Mouse (Mus musculus) liver, postnatal 0 days (tissue): Measurements from ENCODE around the gene Il11ra1. TPM values are rescaled to one million over a fixed set of nuclear protein-coding genes. Genes with fewer than 3 reads are reported as not detected.

Experiments
- ATAC-seq: fragments of 200-750 bp; cut with Nextera tagmentation; 2 replicates; pipeline ENCODE4 v1.8.0; 2017; ENCODE audit warnings: mild to moderate bottlenecking, moderate library complexity
- DNase-seq: peaks from one replicate; pipeline ENCODE4 v3.0.0-alpha.2; 2016
- H3K27ac ChIP-seq: fragments of 300-500 bp; sonication (generic); 2 replicates; pipeline ENCODE4 v1.5.1; 2014; ENCODE audit warnings: antibody characterized with exemption, moderate library complexity, mild to moderate bottlenecking, low read depth
- H3K27me3 ChIP-seq: fragments of 300-500 bp; sonication (generic); 2 replicates; pipeline ENCODE4 v1.6.1; 2014; ENCODE audit warnings: low read length, control low read depth, mixed read lengths; ENCODE audit not compliant: insufficient read depth
- H3K36me3 ChIP-seq: fragments of 300-500 bp; sonication (generic); replicated peaks from 2 replicates; pipeline ENCODE4 v1.6.1; 2014; ENCODE audit warnings: mild to moderate bottlenecking, control low read depth, low read length, moderate library complexity, mixed read lengths; ENCODE audit not compliant: insufficient read depth
- H3K4me1 ChIP-seq: fragments of 300-500 bp; sonication (generic); 2 replicates; pipeline ENCODE4 v1.6.1; 2014; ENCODE audit warnings: antibody characterized with exemption, mild to moderate bottlenecking, control low read depth; ENCODE audit not compliant: insufficient read depth
- H3K4me2 ChIP-seq: fragments of 300-500 bp; sonication (generic); 2 replicates; pipeline ENCODE4 v1.6.1; 2014; ENCODE audit warnings: low read depth, mild to moderate bottlenecking, low read length, moderate library complexity, mixed read lengths
- H3K4me3 ChIP-seq: fragments of 300-500 bp; sonication (generic); 2 replicates; pipeline ENCODE4 v1.5.1; 2014; ENCODE audit warnings: low read depth, low read length
- H3K9ac ChIP-seq: fragments of 300-500 bp; sonication (generic); replicated peaks from 2 replicates; pipeline ENCODE4 v1.6.1; 2014; ENCODE audit warnings: mild to moderate bottlenecking, moderate library complexity
- H3K9me3 ChIP-seq: fragments of 300-500 bp; sonication (generic); 2 replicates; pipeline ENCODE4 v1.6.1; 2016; ENCODE audit warnings: mild to moderate bottlenecking, control low read depth, low read length, mixed read lengths
- CTCF ChIP-seq: sonication (generic); IDR thresholded peaks from 2 replicates; pipeline ENCODE4 v1.5.1; 2016; ENCODE audit warnings: antibody characterized with exemption, low read depth
- EP300 ChIP-seq: IDR thresholded peaks from 2 replicates; pipeline ENCODE4 v1.6.1; 2016; ENCODE audit warnings: antibody characterized with exemption, low read depth, mild to moderate bottlenecking
- WGBS: fragments of 180-500 bp; shearing (Covaris S2); extraction: QIAGEN DNeasy Blood & Tissue Kit; methylation state at CpG from one replicate; pipeline ENCODE4 v1.1.7; 2014; ENCODE audit not compliant: insufficient replicate concordance; 5-methylcytosine and 5-hydroxymethylcytosine counted together
- polyA plus RNA-seq: library from polyadenylated mRNA; unstranded; fragments of >200 nt; fragmentation: Nextera tagmentation; extraction: Ambion mirVana; gene quantifications from 2 replicates; pipeline ENCODE4 v1.2.1, GENCODE M21; 2015

Gene Il11ra1
- polyA plus RNA-seq, 1 experiment from 2014 or later: 28.5 TPM

DNA sequence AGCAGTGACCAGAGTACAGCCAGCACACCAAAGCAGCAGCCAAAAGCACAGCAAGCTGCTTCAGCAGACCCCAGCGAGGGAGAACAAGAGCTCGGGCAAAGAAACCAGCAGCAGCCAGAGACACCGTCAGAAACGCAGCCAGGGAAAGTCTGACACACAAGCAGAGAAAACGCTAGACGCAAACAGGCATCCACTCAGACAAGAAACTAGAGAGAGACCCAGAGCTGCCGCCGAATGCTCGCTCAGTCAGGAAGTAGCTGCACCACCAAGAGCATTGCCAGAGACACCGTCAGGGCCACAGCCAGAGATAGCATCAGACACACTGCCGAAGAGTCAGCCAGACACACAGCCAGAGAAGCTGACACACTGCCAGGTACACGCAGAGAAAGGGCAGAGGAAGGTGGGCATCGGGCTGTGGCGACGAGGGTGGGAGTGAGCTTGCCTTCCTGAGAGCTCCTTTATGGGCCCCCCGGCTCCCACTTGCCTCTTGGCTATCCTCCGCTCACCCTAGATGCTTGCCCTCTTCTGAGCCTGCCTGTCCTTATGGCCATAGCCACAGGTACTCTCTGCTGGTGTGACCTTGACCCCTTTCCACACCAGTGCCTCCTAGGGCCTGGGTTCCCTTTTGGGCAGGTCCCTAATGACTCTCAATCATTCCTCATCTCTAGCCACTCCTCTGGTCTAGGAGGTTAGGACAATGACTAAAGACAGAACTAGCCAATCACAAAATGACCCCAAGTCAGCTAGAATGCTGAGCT is 23.4 kb upstream of the Il11ra1 start:
- Histone ChIP-seq H3K4me3 (no peak overlapping the region), H3K27ac (no peak overlapping the region), H3K9me3 (no peaks in the 10 kb centered on the region), H3K27me3 (peaks cover 19% of the 10 kb centered on the region; the same call in 1 of the 2 replicates), H3K9ac (no peak overlapping the region), H3K4me1 (no peaks in the 10 kb centered on the region), H3K4me2 (no peak overlapping the region), H3K36me3 (no peaks in the 10 kb centered on the region)
- WGBS: 47% methylated on average over 17 of the region's 17 CpGs
- TF ChIP-seq CTCF (no peak), EP300 (no peak)
- no peak for ATAC-seq
- DNase-seq: no peak

DNA sequence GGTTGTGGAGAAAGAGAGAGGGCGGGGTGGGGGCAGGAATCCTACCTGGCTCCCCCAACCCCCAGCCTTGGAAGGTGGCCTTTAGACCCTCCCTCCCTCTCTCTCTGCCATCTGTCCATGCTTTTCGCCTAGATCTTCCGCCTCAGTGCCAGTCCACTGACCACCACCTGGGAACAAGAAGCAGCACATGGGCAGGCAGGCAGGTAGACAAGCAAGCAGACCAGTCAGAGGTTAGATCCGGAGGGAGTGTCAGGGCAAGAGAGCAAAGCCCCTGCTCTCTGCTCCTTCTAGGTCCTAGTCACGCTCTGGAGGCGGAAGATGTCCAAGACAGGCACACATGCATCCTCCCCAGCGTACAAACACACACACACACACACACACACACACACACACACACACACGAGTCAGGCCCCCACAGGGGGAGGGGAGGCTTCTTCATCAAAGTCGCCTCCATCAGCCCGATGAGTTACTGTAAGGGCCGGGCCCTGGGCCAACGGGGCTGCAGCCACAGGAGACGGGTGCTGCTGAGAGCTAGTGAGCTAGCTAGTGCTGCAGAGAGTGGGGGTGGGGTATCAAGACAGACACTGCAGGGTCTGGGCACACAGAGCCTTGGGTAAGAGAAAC is 22.7 kb upstream of the Il11ra1 start:
- Histone ChIP-seq H3K36me3 (no peaks in the 10 kb centered on the region), H3K4me1 (no peaks in the 10 kb centered on the region), H3K4me2 (no peak overlapping the region), H3K27me3 (peaks cover 17% of the 10 kb centered on the region; the same call in 1 of the 2 replicates), H3K27ac (no peak overlapping the region), H3K9ac (no peak overlapping the region), H3K9me3 (no peaks in the 10 kb centered on the region), H3K4me3 (no peak overlapping the region)
- no peak for ATAC-seq
- DNase-seq: no peak
- TF ChIP-seq CTCF: no peak
- no peak for TF ChIP-seq EP300
- WGBS: 63% methylated on average over 12 of the region's 13 CpGs

DNA sequence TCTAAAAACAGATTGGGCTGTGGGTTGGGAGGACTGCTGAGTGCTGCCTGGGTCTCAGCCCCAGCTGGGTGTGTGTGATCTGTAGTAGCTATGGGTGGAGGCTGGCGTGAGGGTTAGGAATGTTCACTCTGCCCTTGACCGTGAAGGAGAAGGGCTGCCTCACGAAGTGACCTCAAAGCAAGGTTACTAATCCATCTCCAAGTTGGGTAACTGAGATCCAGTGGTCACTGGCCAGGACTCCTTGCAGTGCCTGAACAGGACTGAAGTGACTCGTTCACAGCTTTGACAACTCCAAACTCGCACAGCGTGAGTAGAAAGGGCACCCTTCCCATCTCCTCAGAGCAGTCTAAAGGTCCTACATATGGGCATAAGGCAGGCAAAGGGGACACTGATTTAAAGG is 20.9 kb upstream of the Il11ra1 start:
- TF ChIP-seq EP300 (no peak), CTCF (no peak)
- WGBS: 72% methylated on average over 6 of the region's 6 CpGs
- no peak overlapping the region for H3K9ac ChIP-seq
- H3K4me3 ChIP-seq: no peak overlapping the region
- H3K4me2 ChIP-seq: no peak overlapping the region
- ATAC-seq (no peak), DNase-seq (no peak)
- H3K9me3 ChIP-seq: no peaks in the 10 kb centered on the region
- H3K36me3 ChIP-seq: no peaks in the 10 kb centered on the region
- H3K27me3 ChIP-seq: peaks cover 23% of the 10 kb centered on the region; the same call in 1 of the 2 replicates
- no peaks in the 10 kb centered on the region for H3K4me1 ChIP-seq
- no peak overlapping the region for H3K27ac ChIP-seq

DNA sequence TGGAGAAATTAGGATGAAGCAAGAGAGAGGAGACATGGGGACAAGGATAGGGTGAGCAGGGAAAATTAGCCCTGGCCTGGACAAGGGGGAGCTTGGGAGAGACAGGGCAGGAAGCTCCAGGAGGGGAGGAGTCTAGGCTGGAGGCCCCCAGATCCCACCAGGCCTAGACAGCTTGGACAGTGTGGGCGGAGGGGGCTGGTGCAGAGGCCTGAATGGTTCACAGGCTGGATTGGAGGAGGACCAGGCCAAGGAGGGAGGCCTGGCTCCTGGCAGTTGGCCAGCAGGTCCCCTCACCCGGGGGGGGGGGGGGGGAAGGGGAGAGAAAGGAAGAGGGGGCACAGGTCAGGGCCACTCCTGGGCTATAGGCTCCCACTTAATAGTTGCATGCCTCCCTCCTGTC is 20.5 kb upstream of the Il11ra1 start:
- Histone ChIP-seq H3K27me3 (peaks cover 23% of the 10 kb centered on the region; the same call in 1 of the 2 replicates), H3K36me3 (no peaks in the 10 kb centered on the region), H3K4me1 (no peaks in the 10 kb centered on the region), H3K4me2 (no peak overlapping the region), H3K4me3 (no peak overlapping the region), H3K27ac (no peak overlapping the region), H3K9ac (no peak overlapping the region), H3K9me3 (no peaks in the 10 kb centered on the region)
- ATAC-seq (no peak), DNase-seq (no peak)
- no peak for TF ChIP-seq EP300
- TF ChIP-seq CTCF: no peak
- 33% methylated on average over 1 of the region's 2 CpGs for WGBS

DNA sequence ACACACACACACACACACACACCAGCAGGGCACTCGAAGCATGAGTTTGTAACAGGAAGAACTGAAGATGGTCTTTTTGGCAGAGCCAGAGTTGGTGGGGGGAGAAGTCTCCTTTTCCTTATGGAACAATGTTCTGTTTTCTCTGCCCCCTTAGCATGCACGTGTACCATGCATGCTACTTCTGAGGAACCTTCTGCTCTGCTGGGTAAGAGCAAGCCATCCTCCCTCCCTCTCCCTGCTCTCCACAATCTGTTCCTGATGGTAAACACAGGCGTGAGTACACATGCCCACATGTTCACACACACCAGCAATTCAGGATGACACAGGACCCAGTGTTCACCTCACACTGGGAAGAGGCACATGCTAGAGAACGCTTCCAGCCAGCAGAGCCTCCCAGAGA is 18.6 kb upstream of the Il11ra1 start:
- no peaks in the 10 kb centered on the region for H3K9me3 ChIP-seq
- no peaks in the 10 kb centered on the region for H3K36me3 ChIP-seq
- WGBS: 48% methylated on average over 4 of the region's 4 CpGs
- ATAC-seq: no peak
- DNase-seq: no peak
- no peak overlapping the region for H3K4me2 ChIP-seq
- no peak overlapping the region for H3K9ac ChIP-seq
- no peak overlapping the region for H3K27ac ChIP-seq
- TF ChIP-seq EP300 (no peak), CTCF (no peak)
- no peak overlapping the region for H3K4me3 ChIP-seq
- H3K4me1 ChIP-seq: no peaks in the 10 kb centered on the region
- peaks cover 20% of the 10 kb centered on the region; the same call in 1 of the 2 replicates for H3K27me3 ChIP-seq

DNA sequence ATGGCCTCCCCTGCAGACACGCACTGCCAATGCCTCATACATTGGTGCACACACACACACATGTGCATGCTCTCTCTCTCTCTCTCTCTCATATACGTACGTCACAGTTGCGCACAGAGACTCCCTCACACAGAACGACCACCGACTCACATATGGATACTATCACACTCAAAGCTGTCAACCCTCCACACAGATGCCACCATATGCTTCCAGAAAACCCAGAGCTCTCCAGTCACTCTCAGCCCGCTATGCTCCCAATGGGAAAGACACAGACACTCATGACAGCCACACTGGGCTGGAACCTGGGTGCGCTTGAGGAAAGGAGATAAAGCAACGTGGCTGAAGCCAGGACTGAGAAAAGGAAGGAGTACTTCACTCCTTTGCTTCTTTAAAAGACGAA is 17.8 kb upstream of the Il11ra1 start:
- TF ChIP-seq CTCF: no peak
- TF ChIP-seq EP300: no peak
- Histone ChIP-seq H3K4me3 (no peak overlapping the region), H3K4me2 (no peak overlapping the region), H3K4me1 (no peaks in the 10 kb centered on the region), H3K9ac (no peak overlapping the region), H3K36me3 (no peaks in the 10 kb centered on the region), H3K27ac (no peak overlapping the region), H3K27me3 (peaks cover 17% of the 10 kb centered on the region; the same call in 1 of the 2 replicates), H3K9me3 (no peaks in the 10 kb centered on the region)
- ATAC-seq: no peak
- no peak for DNase-seq
- WGBS: 68% methylated on average over 10 of the region's 10 CpGs
